Mouse (Mus musculus) bone marrow macrophage, adult 2 months (primary cell): ENCODE measurements around the gene Olfr263.

ENCODE experiments used
- CTCF ChIP-seq: IDR thresholded peaks from 2 replicates; pipeline ENCODE4 v1.5.1; 2012; ENCODE audit warnings: low read depth, mild to moderate bottlenecking, low read length, moderate library complexity
- POLR2A ChIP-seq: IDR thresholded peaks from 2 replicates; pipeline ENCODE4 v1.6.1; 2012; ENCODE audit warnings: mild to moderate bottlenecking, low read depth, low read length, borderline replicate concordance

DNA sequence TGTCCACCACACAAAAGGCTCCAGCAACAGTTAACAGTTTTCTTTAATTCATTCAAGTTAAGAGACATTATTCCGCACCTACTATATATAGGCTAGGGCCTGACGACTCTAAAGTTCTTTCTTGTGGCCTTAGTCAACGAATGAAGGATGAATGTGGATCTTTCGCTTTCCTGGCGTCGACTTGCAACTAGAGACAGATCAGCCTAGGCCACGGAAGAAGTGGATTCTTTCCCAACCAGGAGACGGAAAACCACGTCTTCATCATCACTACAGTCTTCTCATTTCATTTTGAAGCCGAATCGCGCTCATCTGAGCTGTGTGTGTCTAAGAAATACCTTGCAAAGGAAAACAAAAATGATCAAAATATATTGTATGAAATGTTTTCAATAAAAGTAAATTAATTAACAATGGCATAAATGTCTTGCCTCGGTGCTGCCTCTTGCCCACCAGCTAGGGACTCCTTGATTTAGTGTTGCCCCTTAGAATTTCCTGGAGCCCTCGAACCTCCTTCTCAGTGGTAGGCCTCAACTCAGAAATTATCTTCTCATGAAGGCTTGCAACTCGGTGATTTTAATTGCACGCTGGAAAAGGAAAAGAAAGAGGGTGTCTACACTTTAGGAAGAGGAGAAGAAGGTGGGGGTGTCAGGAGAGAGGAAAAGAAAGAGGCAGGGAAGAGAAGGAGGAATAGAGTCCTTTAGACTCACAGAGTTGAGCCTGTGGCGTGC is 41.2 kb downstream of the Olfr263 start:
- TF ChIP-seq POLR2A (no peak), CTCF (no peak)
